Mouse (Mus musculus) heart, embryonic 13.5 days (tissue): ENCODE measurements around the gene Lrsam1. TPM values are rescaled to one million over a fixed set of nuclear protein-coding genes. Genes with fewer than 3 reads are reported as not detected.

ENCODE experiments used
- ATAC-seq: fragments of 200-750 bp; cut with Nextera tagmentation; 2 replicates; pipeline ENCODE4 v1.8.0; 2017; ENCODE audit warnings: moderate TSS enrichment; ENCODE audit not compliant: insufficient number of reproducible peaks, low FRiP score, low TSS enrichment; ENCODE audit errors: extremely low read depth
- H3K27ac ChIP-seq: fragments of 300-500 bp; sonication (generic); replicated peaks from 2 replicates; pipeline ENCODE4 v1.5.1; 2015; ENCODE audit warnings: moderate library complexity, mild to moderate bottlenecking, inconsistent platforms
- H3K27me3 ChIP-seq: fragments of 300-500 bp; sonication (generic); replicated peaks from 2 replicates; pipeline ENCODE4 v1.6.1; 2015; ENCODE audit warnings: mild to moderate bottlenecking, inconsistent platforms
- H3K36me3 ChIP-seq: fragments of 300-500 bp; sonication (generic); 2 replicates; pipeline ENCODE4 v1.6.1; 2015; ENCODE audit warnings: mild to moderate bottlenecking, inconsistent platforms
- H3K4me1 ChIP-seq: fragments of 300-500 bp; sonication (generic); 2 replicates; pipeline ENCODE4 v1.6.1; 2015; ENCODE audit warnings: inconsistent platforms
- H3K4me2 ChIP-seq: fragments of 300-500 bp; sonication (generic); 2 replicates; pipeline ENCODE4 v1.6.1; 2015; ENCODE audit warnings: inconsistent platforms, mild to moderate bottlenecking, moderate library complexity
- H3K4me3 ChIP-seq: fragments of 300-500 bp; sonication (generic); 2 replicates; pipeline ENCODE4 v1.5.1; 2015; ENCODE audit warnings: moderate library complexity, mild to moderate bottlenecking, inconsistent platforms
- H3K9ac ChIP-seq: fragments of 300-500 bp; sonication (generic); 2 replicates; pipeline ENCODE4 v1.6.1; 2015; ENCODE audit warnings: inconsistent platforms, mild to moderate bottlenecking, moderate library complexity
- H3K9me3 ChIP-seq: fragments of 300-500 bp; sonication (generic); 2 replicates; pipeline ENCODE4 v1.6.1; 2016; ENCODE audit warnings: inconsistent platforms
- WGBS: fragments of 180-500 bp; shearing (Covaris S2); methylation state at CpG from one replicate; pipeline ENCODE4 v1.1.7; 2015; ENCODE audit warnings: mixed read lengths; 5-methylcytosine and 5-hydroxymethylcytosine counted together
- polyA plus RNA-seq: library from polyadenylated mRNA; unstranded; fragments of >200 nt; fragmentation: Nextera tagmentation; extraction: Ambion mirVana; gene quantifications from 2 replicates; pipeline ENCODE4 v1.2.1, GENCODE M21; 2015

Gene Lrsam1
- polyA plus RNA-seq, 1 experiment from 2014 or later, result 9.6 TPM

DNA sequence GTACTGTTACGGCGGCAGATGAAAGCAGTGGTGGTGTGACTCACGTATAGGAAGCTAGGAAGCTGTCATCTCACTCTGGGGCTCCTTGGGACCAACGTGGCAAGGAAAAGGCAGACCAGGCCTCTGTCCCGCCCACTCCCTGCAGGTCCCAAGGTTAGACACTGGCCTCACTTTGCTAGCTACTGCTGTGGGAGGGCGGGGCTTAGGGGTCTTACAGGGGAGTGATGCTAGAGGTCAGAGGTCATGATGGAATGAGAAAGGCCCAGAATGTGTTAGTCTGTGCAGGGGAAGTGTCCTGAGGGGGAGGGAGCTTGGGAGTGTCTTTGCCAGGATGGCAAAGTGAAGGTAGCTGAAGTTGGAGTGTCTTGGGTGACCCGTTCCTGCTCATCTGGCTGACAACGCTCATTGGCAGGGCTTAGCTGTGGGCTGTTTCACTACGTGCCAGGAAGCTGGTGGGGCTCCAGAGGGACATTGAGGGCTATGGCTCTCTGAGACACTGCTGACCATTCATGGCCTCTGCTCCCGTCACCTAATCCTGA, 37.0 kb downstream of the Lrsam1 start:
- Histone ChIP-seq H3K4me1 (0 out of 2 replicates have a peak, but pooled peaks cover 4% of the 10 kb centered on the region), H3K4me3 (no peak overlapping the region), H3K27ac (no peak overlapping the region), H3K9ac (no peak overlapping the region), H3K27me3 (no peaks in the 10 kb centered on the region), H3K4me2 (no peak overlapping the region), H3K9me3 (no peaks in the 10 kb centered on the region), H3K36me3 (peaks cover 82% of the 10 kb centered on the region)
- no peak for ATAC-seq
- WGBS, result 72% methylated on average over 10 of the region's 10 CpGs

DNA sequence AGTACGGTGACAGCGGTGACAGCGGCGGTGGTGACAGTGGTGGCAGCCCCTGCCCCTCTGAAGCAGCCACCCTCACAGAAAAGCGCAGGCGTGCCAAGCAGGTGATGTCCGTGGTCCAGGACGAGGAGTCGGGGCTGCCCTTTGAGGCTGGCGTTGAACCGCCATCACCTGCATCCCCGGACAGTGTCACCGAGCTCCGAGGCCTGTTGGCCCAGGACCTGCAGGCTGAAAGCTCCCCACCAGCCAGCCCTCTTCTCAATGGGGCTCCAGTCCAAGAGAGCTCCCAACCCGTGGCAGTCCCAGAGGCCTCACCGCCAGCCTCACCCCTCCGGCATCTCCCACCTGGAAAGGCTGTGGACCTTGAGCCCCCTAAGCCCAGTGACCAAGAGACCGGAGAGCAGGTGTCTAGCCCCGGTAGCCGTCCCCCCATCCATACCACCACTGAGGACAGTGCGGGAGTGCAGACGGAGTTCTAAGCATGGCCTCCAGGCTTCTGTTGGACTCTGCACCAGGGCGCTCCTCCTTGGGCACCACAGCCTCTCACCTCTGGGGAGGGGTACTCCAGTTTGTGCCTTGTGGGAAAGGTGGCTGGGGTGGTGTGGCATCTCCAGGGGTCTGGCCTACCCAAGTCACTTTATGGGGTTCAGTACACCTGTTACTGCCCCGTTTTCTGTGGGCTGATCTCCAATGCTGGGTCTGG, 37.7 kb downstream of the Lrsam1 start:
- Histone ChIP-seq H3K9me3 (no peaks in the 10 kb centered on the region), H3K27ac (no peak overlapping the region), H3K36me3 (peaks cover 84% of the 10 kb centered on the region), H3K27me3 (no peaks in the 10 kb centered on the region), H3K4me2 (no peak overlapping the region), H3K4me3 (no peak overlapping the region), H3K9ac (no peak overlapping the region), H3K4me1 (0 out of 2 replicates have a peak, but pooled peaks cover 4% of the 10 kb centered on the region)
- ATAC-seq, result no peak
- WGBS, result 90% methylated on average over 24 of the region's 24 CpGs

DNA sequence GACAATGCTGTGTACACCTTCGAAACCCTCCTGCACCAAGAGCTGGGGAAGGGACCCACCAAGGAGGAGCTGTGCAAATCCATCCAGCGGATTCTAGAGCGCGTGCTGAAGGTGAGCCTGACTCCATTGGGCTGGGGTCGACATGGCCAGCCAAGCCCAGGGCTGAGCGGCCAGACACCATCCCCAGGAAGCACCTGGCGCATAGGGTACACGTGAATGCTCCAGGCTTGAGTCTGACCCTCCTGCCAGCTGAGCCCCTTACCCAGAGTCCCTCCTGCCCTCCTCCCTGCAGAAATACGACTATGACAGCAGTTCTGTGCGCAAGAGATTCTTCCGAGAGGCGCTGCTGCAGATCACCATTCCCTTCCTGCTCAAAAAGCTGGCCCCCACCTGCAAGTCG, 38.9 kb downstream of the Lrsam1 start:
- Histone ChIP-seq H3K4me1 (no peaks in the 10 kb centered on the region), H3K27me3 (no peaks in the 10 kb centered on the region), H3K9me3 (no peaks in the 10 kb centered on the region), H3K4me3 (no peak overlapping the region), H3K36me3 (peaks cover 95% of the 10 kb centered on the region), H3K27ac (no peak overlapping the region), H3K4me2 (no peak overlapping the region), H3K9ac (no peak overlapping the region)
- WGBS, result 86% methylated on average over 13 of the region's 13 CpGs
- no peak for ATAC-seq

DNA sequence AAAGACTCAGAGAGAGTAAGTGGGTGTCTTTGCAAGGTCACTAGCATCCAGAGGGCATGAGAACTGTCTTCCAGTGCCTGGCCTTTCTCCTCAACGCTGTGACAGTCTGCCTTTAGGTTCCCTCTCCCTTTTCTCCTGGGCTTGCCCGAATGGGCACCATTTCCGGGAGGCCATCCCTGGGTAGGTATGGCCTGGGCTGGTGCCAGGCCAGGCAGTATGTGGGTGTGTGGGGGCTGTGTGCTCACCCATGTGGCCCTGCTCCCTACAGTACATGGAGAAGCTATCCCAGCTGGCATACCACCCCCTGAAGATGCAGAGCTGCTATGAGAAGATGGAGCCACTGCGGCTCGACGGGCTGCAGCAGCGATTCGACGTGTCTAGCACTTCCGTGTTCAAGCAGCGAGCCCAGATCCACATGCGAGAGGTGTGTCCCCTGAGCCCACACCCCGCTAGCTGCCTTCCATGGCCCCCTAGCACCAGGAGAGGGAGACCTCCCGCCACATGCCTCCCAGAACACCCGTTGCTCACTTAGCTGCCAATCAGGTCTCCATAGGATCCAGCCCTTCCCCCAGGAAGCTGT, 39.5 kb downstream of the Lrsam1 start:
- Histone ChIP-seq H3K9me3 (no peaks in the 10 kb centered on the region), H3K27ac (no peak overlapping the region), H3K4me1 (no peaks in the 10 kb centered on the region), H3K4me3 (no peak overlapping the region), H3K36me3 (peaks cover 98% of the 10 kb centered on the region), H3K27me3 (no peaks in the 10 kb centered on the region), H3K4me2 (no peak overlapping the region), H3K9ac (no peak overlapping the region)
- ATAC-seq, result no peak
- WGBS, result 82% methylated on average over 15 of the region's 15 CpGs

DNA sequence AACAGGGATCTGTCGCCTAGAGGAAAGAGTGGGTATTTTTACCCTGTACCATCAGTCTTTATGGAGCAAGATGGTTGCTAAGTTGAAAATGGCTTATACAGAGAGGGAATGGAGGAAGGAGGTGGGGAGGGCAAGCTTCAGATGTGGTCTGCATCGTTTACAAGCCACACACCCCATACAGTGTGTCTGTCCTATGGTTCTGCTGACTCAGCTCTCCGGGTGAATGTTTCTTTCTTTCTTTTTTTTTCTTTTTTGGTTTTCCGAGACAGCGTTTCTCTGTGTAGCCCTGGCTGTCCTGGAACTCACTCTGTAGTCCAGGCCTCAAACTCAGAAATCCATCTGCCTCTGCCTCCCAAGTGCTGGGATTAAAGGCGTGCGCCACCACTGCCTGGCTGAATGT, 40.2 kb downstream of the Lrsam1 start:
- H3K27me3 ChIP-seq, result no peaks in the 10 kb centered on the region
- peaks cover 98% of the 10 kb centered on the region for H3K36me3 ChIP-seq
- WGBS, result 76% methylated on average over 7 of the region's 7 CpGs
- no peak overlapping the region for H3K4me3 ChIP-seq
- H3K9ac ChIP-seq, result no peak overlapping the region
- H3K4me1 ChIP-seq, result no peaks in the 10 kb centered on the region
- no peak overlapping the region for H3K4me2 ChIP-seq
- H3K27ac ChIP-seq, result no peak overlapping the region
- no peak for ATAC-seq
- H3K9me3 ChIP-seq, result no peaks in the 10 kb centered on the region

DNA sequence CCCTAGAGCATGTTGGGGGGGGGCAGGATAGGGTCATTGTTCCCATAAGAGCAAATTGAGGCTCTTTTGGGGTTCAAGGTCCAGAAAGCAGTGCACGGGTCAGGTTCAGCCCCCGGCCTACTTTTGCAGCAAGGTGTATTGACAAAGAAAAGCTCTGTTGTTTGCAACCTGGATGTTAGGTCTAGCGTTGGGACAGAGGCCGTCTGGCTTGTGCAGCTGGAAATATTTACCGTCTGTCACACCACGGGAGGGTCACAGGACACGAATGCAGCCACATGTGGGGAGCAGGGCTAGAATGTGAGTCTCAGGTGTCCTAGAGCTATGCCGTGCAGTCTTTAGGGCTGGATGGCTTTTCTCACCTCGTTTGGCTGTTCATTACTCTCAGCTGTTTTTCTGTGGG, 43.0 kb downstream of the Lrsam1 start:
- H3K36me3 ChIP-seq, result peaks cover 81% of the 10 kb centered on the region
- no peak overlapping the region for H3K27ac ChIP-seq
- no peaks in the 10 kb centered on the region for H3K9me3 ChIP-seq
- H3K9ac ChIP-seq, result no peak overlapping the region
- H3K4me2 ChIP-seq, result no peak overlapping the region
- H3K27me3 ChIP-seq, result no peaks in the 10 kb centered on the region
- WGBS, result 77% methylated on average over 9 of the region's 9 CpGs
- peaks cover 22% of the 10 kb centered on the region for H3K4me1 ChIP-seq
- ATAC-seq, result no peak
- no peak overlapping the region for H3K4me3 ChIP-seq

DNA sequence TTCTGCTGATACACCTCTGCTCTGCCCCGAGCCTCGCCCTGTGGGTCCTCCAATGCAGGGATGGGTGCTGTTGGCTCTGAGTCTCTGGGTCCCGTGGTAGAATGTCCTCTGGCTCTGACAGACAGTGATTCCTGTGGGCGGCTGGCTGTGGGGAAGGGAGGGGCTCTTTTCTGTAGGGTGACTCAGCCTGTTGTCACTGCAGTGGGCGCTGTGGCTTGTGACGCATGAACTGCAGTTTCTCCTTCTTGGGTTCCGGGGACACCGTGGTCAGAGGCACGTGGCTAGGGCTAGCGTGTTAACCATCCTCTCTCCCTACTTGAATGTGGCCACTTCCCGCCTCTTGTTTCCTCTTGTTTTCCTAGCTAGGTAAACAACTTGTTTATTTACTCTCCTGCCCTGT, 43.9 kb downstream of the Lrsam1 start:
- ATAC-seq, result no peak
- Histone ChIP-seq H3K9me3 (no peaks in the 10 kb centered on the region), H3K4me1 (peaks cover 28% of the 10 kb centered on the region), H3K27me3 (no peaks in the 10 kb centered on the region), H3K4me3 (no peak overlapping the region), H3K9ac (0 out of 2 replicates have a peak overlapping the region, but pooled peaks have one; percentile 0), H3K27ac (no peak overlapping the region), H3K4me2 (no peak overlapping the region), H3K36me3 (peaks cover 81% of the 10 kb centered on the region)
- WGBS, result 75% methylated on average over 11 of the region's 11 CpGs

DNA sequence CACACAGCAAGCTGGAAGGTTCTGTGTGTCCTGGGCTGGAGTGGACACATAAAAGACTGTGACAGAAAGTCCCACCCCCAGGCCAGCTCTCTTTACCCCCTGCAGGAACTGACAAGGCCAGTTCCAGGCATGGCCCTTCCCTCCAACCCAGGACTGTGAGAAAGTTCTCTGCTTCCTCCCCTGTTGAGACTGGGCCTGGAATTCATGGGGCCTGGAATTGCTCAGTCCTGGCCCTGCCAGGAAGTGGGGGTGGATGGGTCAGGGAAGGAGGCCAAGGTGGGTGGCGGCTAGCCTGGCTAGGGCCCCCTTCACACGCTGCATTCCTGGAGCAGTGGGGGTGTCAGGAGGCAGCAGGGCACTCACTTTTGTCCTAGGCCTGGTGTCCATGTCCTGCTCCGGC, 46.5 kb downstream of the Lrsam1 start:
- H3K9me3 ChIP-seq, result no peaks in the 10 kb centered on the region
- H3K4me3 ChIP-seq, result no peak overlapping the region
- 16% methylated on average over 3 of the region's 3 CpGs for WGBS
- peaks cover 41% of the 10 kb centered on the region for H3K4me1 ChIP-seq
- peak overlapping the region; percentile 79 for H3K9ac ChIP-seq
- H3K36me3 ChIP-seq, result peaks cover 79% of the 10 kb centered on the region
- H3K27me3 ChIP-seq, result no peaks in the 10 kb centered on the region
- H3K27ac ChIP-seq, result peak overlapping the region; percentile 94
- peak overlapping the region; percentile 24; the same call in 1 of the 2 replicates for H3K4me2 ChIP-seq
- peak; percentile 67; the same call in 1 of the 2 replicates for ATAC-seq

DNA sequence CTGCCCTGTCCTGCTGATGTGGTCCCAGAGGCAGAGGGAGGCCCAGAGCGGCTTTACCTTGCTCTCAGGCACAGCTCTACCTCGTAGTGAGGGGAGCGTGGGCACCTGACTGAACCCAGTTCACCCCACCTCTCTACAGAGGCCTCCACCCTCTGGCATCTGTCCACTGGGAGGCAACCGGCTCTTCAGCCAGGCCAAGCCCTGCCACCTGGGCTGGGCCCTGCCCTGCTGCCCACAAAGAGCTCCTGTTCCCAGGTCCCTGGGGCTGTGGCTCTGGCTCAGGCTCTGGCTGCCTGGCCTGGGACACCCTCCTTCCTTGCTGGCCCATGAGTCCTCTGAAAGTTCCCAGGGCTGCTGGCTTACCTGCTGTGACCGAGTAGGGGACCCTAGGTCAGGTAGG, 47.1 kb downstream of the Lrsam1 start:
- Histone ChIP-seq H3K4me1 (peaks cover 42% of the 10 kb centered on the region), H3K27me3 (no peaks in the 10 kb centered on the region), H3K4me2 (peak overlapping the region; percentile 24; the same call in 1 of the 2 replicates), H3K9me3 (no peaks in the 10 kb centered on the region), H3K27ac (peak overlapping the region; percentile 94), H3K36me3 (peaks cover 77% of the 10 kb centered on the region), H3K9ac (peak overlapping the region; percentile 79), H3K4me3 (no peak overlapping the region)
- ATAC-seq, result no peak
- 63% methylated on average over 5 of the region's 5 CpGs for WGBS

DNA sequence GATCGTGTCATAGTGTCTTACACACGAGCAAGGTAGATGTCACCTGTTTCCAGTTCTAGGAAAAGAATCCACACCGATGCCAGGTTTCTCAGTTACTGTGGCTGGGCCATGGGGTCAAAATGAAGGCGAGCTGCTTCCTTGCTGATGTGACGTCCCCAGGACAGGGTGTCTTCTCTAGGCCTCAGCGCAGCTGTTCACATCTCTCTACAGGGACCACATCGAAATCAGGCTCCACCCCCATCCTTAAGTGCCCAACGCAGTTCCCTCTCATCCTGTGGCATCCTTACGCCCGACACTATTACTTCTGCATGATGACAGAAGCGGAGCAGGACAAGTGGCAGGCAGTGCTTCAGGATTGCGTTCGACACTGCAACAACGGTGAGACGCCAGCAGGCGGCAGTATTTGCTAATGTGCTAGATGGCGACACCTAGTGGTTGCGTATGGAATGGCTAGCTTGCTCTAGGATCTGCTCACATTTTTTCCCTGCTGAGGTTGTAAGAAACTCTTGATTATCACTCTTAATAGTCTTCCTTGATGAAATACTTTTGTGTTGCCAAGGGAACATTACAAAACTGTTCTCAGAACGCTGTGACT, 49.1 kb downstream of the Lrsam1 start:
- H3K9me3 ChIP-seq, result no peaks in the 10 kb centered on the region
- no peak overlapping the region for H3K4me3 ChIP-seq
- no peak overlapping the region for H3K4me2 ChIP-seq
- no peaks in the 10 kb centered on the region for H3K27me3 ChIP-seq
- H3K27ac ChIP-seq, result 0 out of 2 replicates have a peak overlapping the region, but pooled peaks have one; percentile 17
- no peak overlapping the region for H3K9ac ChIP-seq
- peaks cover 62% of the 10 kb centered on the region for H3K36me3 ChIP-seq
- peaks cover 63% of the 10 kb centered on the region for H3K4me1 ChIP-seq
- WGBS, result 27% methylated on average over 19 of the region's 19 CpGs
- ATAC-seq, result no peak

DNA sequence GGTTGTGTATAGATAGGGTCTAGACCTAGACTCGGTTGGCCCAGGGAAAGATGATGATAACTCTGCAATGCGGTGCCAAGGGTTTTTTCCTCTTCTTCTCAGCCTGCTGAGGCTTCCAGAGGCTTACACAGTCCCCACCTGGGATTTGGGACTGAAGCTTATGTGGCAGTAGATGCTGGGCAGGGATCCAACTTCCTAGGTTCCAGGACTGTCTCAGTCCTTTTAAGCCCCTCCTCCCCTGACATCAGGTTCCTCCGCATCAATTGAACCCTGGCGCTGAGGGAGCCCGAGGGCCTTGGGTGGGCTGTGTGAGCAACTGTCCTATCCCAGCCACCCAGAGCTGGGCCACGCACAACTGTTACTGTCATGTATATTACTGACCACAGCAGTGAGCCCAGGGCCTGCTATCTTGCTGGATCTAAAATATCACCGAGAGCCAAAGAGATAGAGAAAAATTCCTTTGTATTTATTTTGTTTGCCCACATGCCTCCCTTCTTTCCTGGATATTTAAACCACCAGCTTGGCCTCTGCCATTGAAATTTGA, 49.7 kb downstream of the Lrsam1 start:
- H3K36me3 ChIP-seq, result peaks cover 56% of the 10 kb centered on the region
- no peak overlapping the region for H3K9ac ChIP-seq
- peaks cover 69% of the 10 kb centered on the region for H3K4me1 ChIP-seq
- H3K9me3 ChIP-seq, result no peaks in the 10 kb centered on the region
- H3K4me2 ChIP-seq, result no peak overlapping the region
- 0 out of 2 replicates have a peak overlapping the region, but pooled peaks have one; percentile 17 for H3K27ac ChIP-seq
- H3K4me3 ChIP-seq, result no peak overlapping the region
- H3K27me3 ChIP-seq, result no peaks in the 10 kb centered on the region
- ATAC-seq, result no peak
- WGBS, result 73% methylated on average over 7 of the region's 7 CpGs
